Mouse (Mus musculus) forelimb bud, embryonic 11.5 days (tissue): ENCODE measurements around the gene Klf12.

ENCODE experiments used
- DNase-seq: peaks from one replicate; pipeline ENCODE4 v3.0.0-alpha.2; 2012; ENCODE audit warnings: low read depth, low spot score

Gene Klf12

GRCm38 (mm10) chr14:100284119-100284860, at the start of gene Klf12:
TSS of gene Klf12 (minus strand) at chr14:100284679.
- peak; percentile 92 for DNase-seq

GRCm38 (mm10) chr14:100333369-100333768, 48.9 kb upstream of the Klf12 start:
- no peak for DNase-seq

DNA sequence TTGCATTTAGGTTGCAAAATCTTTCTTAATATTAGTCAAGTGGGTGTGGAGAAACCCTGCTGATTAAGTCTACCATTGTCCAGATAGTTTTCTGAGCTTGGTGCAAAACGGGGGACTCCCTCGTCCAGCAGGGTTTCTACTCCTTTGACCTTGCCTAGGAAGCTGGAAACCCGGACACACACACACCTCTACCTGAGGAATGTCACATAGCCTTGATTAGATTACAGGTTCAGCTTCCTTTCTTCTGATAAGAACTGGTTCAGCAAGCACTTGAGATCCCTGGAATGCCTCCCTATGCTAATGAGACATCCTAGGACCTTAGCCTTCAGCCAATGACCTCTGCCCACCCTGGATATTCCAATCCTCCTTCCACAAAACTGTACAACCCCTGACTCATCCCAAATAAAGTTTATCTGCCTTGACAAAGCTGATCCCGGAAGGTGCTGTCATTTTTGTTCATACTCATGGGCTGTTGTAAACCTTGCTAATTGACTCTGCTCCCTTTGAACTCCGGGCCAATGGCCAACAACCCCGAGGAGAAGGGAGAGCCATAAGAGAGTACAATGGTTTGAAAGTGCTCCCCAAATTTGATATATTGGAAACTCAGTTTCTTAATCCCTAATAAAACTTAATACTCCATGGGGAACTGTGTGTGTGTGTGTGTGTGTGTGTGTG, 44.3 kb upstream of the Klf12 start:
- DNase-seq, result no peak

- DNase-seq, result no peak
These were observed 39.8 kb upstream of the Klf12 start for GRCm38 (mm10) chr14:100324303-100324702.

DNA sequence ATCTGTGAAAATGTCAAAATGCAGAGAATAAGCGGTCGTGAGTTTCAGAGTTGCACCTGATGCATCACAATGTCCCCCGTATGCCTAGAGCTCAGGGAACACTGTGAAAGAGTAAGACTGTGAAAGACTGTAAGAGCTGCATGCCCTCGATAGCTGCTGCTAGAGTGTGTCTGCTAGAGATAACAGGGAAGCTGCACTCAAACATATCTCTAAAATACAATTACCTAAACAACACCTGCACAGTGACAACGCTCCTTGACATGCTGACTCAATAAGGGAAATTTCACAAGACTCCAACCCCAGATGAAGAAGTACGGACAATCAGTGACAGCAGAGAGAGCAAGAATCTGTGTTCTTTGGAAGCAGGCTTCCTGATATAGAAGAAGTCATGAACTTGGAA, 37.5 kb upstream of the Klf12 start:
- DNase-seq, result no peak

- DNase-seq, result no peak
These were observed 32.3 kb upstream of the Klf12 start for GRCm38 (mm10) chr14:100316780-100317179.

DNA sequence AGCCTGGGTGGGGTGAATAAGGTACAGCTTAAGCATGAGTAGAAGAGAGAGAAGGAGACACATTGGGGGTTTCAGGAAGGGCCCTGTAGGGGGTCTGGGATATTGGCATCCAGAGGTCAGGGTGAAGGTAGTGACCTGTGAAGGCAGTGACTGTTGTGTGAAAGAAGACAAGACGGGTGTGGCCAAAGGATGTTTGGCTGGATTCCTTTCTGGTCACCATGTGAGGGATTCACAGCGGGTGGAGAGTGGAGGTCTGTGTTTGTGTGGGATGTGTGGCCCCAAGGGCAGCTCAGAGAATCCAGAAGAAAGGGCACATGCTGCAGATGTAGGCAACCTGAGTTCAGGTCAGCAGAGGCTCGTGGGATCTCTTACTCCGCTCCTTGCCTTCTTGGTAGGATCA, 29.6 kb upstream of the Klf12 start:
- DNase-seq, result no peak

- DNase-seq, result no peak
These were observed 16.4 kb upstream of the Klf12 start for GRCm38 (mm10) chr14:100300905-100301304.

DNA sequence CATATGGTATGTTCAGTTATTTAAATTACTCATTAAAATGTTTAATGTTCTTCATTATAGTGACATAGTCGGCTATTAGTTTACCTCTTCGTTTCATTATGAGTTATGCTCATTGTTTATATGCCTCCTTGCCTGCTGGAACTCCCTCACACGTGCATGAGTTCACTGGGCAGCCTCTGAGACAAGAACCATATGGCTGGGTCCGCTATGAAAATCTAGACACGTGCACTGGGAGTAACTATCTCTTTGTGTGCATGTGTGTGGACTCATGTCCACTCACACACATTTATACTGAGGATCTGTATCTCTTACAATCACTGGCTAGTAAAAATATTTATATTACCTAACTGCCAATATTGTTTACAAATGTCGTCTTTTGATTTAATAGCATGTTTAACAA, 14.4 kb upstream of the Klf12 start:
- DNase-seq, result peak; percentile 64

DNA sequence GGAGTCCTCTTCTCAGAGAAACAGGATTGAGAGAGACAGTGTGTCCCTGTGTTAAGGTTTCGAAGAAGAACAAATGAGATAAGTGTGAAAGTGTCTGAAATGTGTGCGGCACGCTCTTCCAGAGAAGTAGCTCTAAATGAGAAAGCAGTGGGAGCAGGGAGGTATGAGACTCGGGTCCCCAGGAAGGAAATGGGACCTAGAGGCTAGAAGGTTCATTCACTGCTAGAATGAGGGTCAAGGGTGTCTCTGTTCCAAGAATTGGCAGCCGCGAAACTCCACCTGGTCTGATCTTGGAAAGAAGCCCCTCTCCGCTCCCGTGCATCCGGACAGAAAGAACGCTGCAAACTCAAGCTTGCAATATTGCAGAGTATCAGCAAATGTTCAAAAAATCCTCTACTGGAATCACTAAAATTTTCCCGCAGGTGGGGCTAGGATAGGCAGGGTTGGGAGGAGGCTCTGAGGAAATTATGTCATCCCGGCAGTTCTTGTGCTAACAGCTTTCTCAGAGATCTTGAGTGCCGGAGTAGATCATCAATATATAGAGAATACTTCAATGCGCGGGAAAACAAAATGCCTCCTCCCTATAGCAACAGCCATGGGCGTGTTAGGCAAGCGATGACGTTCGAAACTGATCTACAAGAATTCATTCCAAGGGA, 2.2 kb upstream of the Klf12 start:
- DNase-seq, result peak; percentile 35

GRCm38 (mm10) chr14:100285656-100286585, 1.4 kb upstream of the Klf12 start:
- peak; percentile 75 for DNase-seq

GRCm38 (mm10) chr14:100284861-100285655, 579 bp upstream of the Klf12 start:
- DNase-seq, result peak; percentile 91

- peak; percentile 43 for DNase-seq
These were observed 914 bp downstream of the Klf12 start for GRCm38 (mm10) chr14:100283411-100284118.

GRCm38 (mm10) chr14:100282651-100283050, 1.8 kb downstream of the Klf12 start:
- no peak for DNase-seq

DNA sequence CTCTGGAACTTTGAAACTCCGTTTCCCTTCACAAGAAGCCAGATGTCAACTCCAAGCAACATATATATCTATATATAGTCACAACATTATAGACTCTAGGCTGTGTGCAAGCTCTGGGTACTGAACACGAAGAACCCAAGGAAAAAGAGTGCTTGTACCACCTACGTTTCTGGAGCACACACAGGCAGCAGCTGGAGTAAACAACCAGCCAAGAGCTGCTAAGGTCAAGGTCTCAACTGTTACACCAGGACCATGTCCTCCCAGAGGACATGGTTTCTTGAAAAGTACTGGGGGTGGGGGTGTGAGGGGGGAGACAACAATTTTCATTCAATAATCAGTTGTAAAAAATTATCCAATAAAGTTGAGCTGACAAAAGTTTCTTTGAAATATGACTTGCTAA, 2.7 kb downstream of the Klf12 start:
- no peak for DNase-seq

- DNase-seq, result no peak
These were observed 10.3 kb downstream of the Klf12 start for GRCm38 (mm10) chr14:100274179-100274578.

GRCm38 (mm10) chr14:100260531-100260930, 23.9 kb downstream of the Klf12 start:
- DNase-seq, result no peak

- no peak for DNase-seq
These were observed 41.4 kb downstream of the Klf12 start for GRCm38 (mm10) chr14:100243046-100243445.

DNA sequence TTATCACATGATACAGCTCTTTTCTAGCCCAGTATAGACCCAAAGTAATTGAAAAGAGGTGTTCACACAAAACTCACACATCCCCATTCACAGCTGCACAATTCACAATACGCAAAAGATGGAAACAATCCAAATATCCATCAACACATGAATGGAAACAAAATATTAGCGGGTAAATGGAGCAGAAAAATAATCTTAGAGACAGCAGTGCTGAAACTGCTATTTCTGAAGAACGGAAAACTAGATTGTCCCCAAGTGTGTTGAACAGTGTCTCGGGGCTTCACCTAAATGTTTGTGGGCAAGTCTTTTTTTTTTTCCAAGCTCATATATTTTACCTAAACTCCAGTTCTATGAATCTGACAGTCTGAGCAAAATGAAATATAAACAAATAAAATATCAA, 44.6 kb downstream of the Klf12 start:
- no peak for DNase-seq

DNA sequence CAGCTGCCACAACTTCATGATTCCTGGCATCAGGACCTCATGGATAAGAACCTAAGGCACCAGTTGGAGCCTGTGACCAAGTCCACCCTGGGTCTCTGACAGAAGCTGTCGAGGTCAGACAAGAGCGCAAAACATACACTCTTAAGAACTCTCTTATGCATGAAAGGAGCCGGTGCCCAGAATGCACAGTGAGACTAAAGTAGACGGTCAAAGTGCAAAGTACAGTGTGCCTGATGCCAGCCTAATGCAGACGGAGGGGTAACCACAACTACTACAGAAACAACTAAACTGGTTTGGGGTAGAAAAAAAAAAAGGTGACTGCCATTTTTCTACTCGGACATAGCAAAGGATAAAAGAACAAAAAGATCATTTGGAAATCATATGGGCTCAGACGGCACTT, 47.7 kb downstream of the Klf12 start:
- no peak for DNase-seq
